Mouse (Mus musculus) lung, postnatal 0 days (tissue): ENCODE measurements around the gene Gng7. TPM values are rescaled to one million over a fixed set of nuclear protein-coding genes. Genes with fewer than 3 reads are reported as not detected.
A peak's percentile ranks its signal among the peaks of the same experiment; 100 is the strongest.

Source experiments
- ATAC-seq: fragments of 200-750 bp; cut with Nextera tagmentation; 2 replicates; pipeline ENCODE4 v1.8.0; 2017; ENCODE audit warnings: moderate library complexity
- DNase-seq: peaks from one replicate; pipeline ENCODE4 v3.0.0-alpha.2; 2016; ENCODE audit warnings: low spot score
- H3K27ac ChIP-seq: fragments of 300-500 bp; sonication (generic); 2 replicates; pipeline ENCODE4 v1.5.1; 2014; ENCODE audit warnings: antibody characterized with exemption, mild to moderate bottlenecking, low read length, mixed read lengths
- H3K27me3 ChIP-seq: fragments of 300-500 bp; sonication (generic); replicated peaks from 2 replicates; pipeline ENCODE4 v1.6.1; 2014; ENCODE audit warnings: low read length, mixed read lengths; ENCODE audit not compliant: insufficient read depth
- H3K36me3 ChIP-seq: fragments of 300-500 bp; sonication (generic); 2 replicates; pipeline ENCODE4 v1.6.1; 2014; ENCODE audit warnings: low read length, mixed read lengths; ENCODE audit not compliant: insufficient read depth
- H3K4me1 ChIP-seq: fragments of 300-500 bp; sonication (generic); 2 replicates; pipeline ENCODE4 v1.6.1; 2014; ENCODE audit warnings: antibody characterized with exemption, low read depth, low read length, mixed read lengths; ENCODE audit not compliant: insufficient read depth
- H3K4me2 ChIP-seq: fragments of 300-500 bp; sonication (generic); replicated peaks from 2 replicates; pipeline ENCODE4 v1.6.1; 2014; ENCODE audit warnings: low read depth, mild to moderate bottlenecking, low read length, moderate library complexity, mixed read lengths
- H3K4me3 ChIP-seq: fragments of 300-500 bp; sonication (generic); 2 replicates; pipeline ENCODE4 v1.5.1; 2014; ENCODE audit warnings: low read depth, low read length
- H3K9ac ChIP-seq: fragments of 300-500 bp; sonication (generic); replicated peaks from 2 replicates; pipeline ENCODE4 v1.6.1; 2014; ENCODE audit warnings: low read depth, mild to moderate bottlenecking
- H3K9me3 ChIP-seq: fragments of 300-500 bp; sonication (generic); 2 replicates; pipeline ENCODE4 v1.6.1; 2016; ENCODE audit warnings: low read length, mixed read lengths
- CTCF ChIP-seq: IDR thresholded peaks from 2 replicates; pipeline ENCODE4 v1.5.1; 2016; ENCODE audit warnings: antibody characterized with exemption, mild to moderate bottlenecking
- EP300 ChIP-seq: IDR thresholded peaks from 2 replicates; pipeline ENCODE4 v1.6.1; 2016; ENCODE audit warnings: antibody characterized with exemption, mild to moderate bottlenecking, control low read depth
- WGBS: fragments of 180-500 bp; shearing (Covaris S2); extraction: QIAGEN DNeasy Blood & Tissue Kit; methylation state at CpG from one replicate; pipeline ENCODE4 v1.1.7; 2014; 5-methylcytosine and 5-hydroxymethylcytosine counted together
- polyA plus RNA-seq: library from polyadenylated mRNA; unstranded; fragments of >200 nt; fragmentation: Nextera tagmentation; extraction: Ambion mirVana; gene quantifications from 2 replicates; pipeline ENCODE4 v1.2.1, GENCODE M21; 2015

The Gng7 gene
- polyA plus RNA-seq, 1 experiment from 2014 or later = 1.0 TPM

GRCm38 (mm10) chr10:81027331-81027730, 12.6 kb upstream of the Gng7 start:
- TF ChIP-seq CTCF = no peak
- TF ChIP-seq EP300 = no peak
- no peak overlapping the region for H3K9ac ChIP-seq
- no peak overlapping the region for H3K4me2 ChIP-seq
- 0 out of 2 replicates have a peak, but pooled peaks cover 3% of the 10 kb centered on the region for H3K27me3 ChIP-seq
- no peaks in the 10 kb centered on the region for H3K4me1 ChIP-seq
- H3K9me3 ChIP-seq = no peaks in the 10 kb centered on the region
- H3K4me3 ChIP-seq = no peak overlapping the region
- H3K27ac ChIP-seq = no peak overlapping the region
- 0 out of 2 replicates have a peak, but pooled peaks cover 10% of the 10 kb centered on the region for H3K36me3 ChIP-seq
- DNase-seq = no peak
- 56% methylated on average over 4 of the region's 4 CpGs for WGBS
- ATAC-seq = no peak

- Histone ChIP-seq H3K4me2 (no peak overlapping the region), H3K4me3 (no peak overlapping the region), H3K27me3 (peaks cover 3% of the 10 kb centered on the region; the same call in 1 of the 2 replicates), H3K36me3 (0 out of 2 replicates have a peak, but pooled peaks cover 10% of the 10 kb centered on the region), H3K27ac (no peak overlapping the region), H3K9me3 (no peaks in the 10 kb centered on the region), H3K9ac (no peak overlapping the region), H3K4me1 (no peaks in the 10 kb centered on the region)
- ATAC-seq (no peak), DNase-seq (no peak)
- 90% methylated on average over 5 of the region's 5 CpGs for WGBS
- TF ChIP-seq EP300 = no peak
- TF ChIP-seq CTCF = no peak
These were observed 12.1 kb upstream of the Gng7 start for GRCm38 (mm10) chr10:81026857-81027256.

- DNase-seq (no peak), ATAC-seq (no peak)
- Histone ChIP-seq H3K4me2 (peak within 1 kb of the TSS; percentile 42; the same call in 1 of the 2 replicates), H3K9ac (no peak within 1 kb of the TSS), H3K36me3 (0 out of 2 replicates have a peak, but pooled peaks cover 8% of the 10 kb centered on the region), H3K4me3 (no peak within 1 kb of the TSS), H3K27me3 (peaks cover 3% of the 10 kb centered on the region; the same call in 1 of the 2 replicates), H3K9me3 (no peaks in the 10 kb centered on the region), H3K4me1 (no peaks in the 10 kb centered on the region), H3K27ac (no peak within 1 kb of the TSS)
- 43% methylated on average over 12 of the region's 12 CpGs for WGBS
- no peak for TF ChIP-seq EP300
- no peak for TF ChIP-seq CTCF
These were observed 11.0 kb upstream of the Gng7 start, which contains the start of gene Diras1 for GRCm38 (mm10) chr10:81025639-81026275. TSS of gene Diras1 (minus strand) at chr10:81025662.

GRCm38 (mm10) chr10:81025047-81025621, 10.4 kb upstream of the Gng7 start:
- peak overlapping the region; percentile 42; the same call in 1 of the 2 replicates for H3K4me2 ChIP-seq
- peak; percentile 35; the same call in 1 of the 2 replicates for ATAC-seq
- H3K9ac ChIP-seq = no peak overlapping the region

GRCm38 (mm10) chr10:81024346-81024937, 9.7 kb upstream of the Gng7 start:
- peaks cover 3% of the 10 kb centered on the region; the same call in 1 of the 2 replicates for H3K27me3 ChIP-seq
- H3K4me2 ChIP-seq = no peak overlapping the region
- 55% methylated on average over 5 of the region's 5 CpGs for WGBS
- H3K27ac ChIP-seq = no peak overlapping the region
- no peak overlapping the region for H3K9ac ChIP-seq
- H3K36me3 ChIP-seq = no peaks in the 10 kb centered on the region
- H3K4me1 ChIP-seq = no peaks in the 10 kb centered on the region
- DNase-seq (no peak), ATAC-seq (no peak)
- H3K4me3 ChIP-seq = no peak overlapping the region
- no peaks in the 10 kb centered on the region for H3K9me3 ChIP-seq
- TF ChIP-seq CTCF (no peak), EP300 (no peak)

More at GRCm38 (mm10) chr10:81025047-81025621, 10.4 kb upstream of the Gng7 start:
- no peaks in the 10 kb centered on the region for H3K9me3 ChIP-seq
- H3K4me1 ChIP-seq = no peaks in the 10 kb centered on the region
- no peak for TF ChIP-seq CTCF
- no peak for TF ChIP-seq EP300
- WGBS = 3% methylated on average over 34 of the region's 43 CpGs
- peaks cover 3% of the 10 kb centered on the region; the same call in 1 of the 2 replicates for H3K27me3 ChIP-seq
- no peak for DNase-seq
- H3K27ac ChIP-seq = no peak overlapping the region
- no peak overlapping the region for H3K4me3 ChIP-seq
- 0 out of 2 replicates have a peak, but pooled peaks cover 2% of the 10 kb centered on the region for H3K36me3 ChIP-seq

- Histone ChIP-seq H3K27ac (no peak overlapping the region), H3K4me1 (no peaks in the 10 kb centered on the region), H3K4me3 (no peak overlapping the region), H3K4me2 (no peak overlapping the region), H3K27me3 (peaks cover 3% of the 10 kb centered on the region; the same call in 1 of the 2 replicates), H3K9ac (no peak overlapping the region), H3K36me3 (no peaks in the 10 kb centered on the region), H3K9me3 (no peaks in the 10 kb centered on the region)
- 67% methylated on average over 8 of the region's 8 CpGs for WGBS
- no peak for TF ChIP-seq EP300
- TF ChIP-seq CTCF = peak; percentile 36; the same call in 1 of the 2 replicates
- DNase-seq = no peak
- ATAC-seq = no peak
These were observed 8.0 kb upstream of the Gng7 start for GRCm38 (mm10) chr10:81022744-81023143.
